Mouse (Mus musculus): Measurements from ENCODE around the gene Fosl1. TPM values are rescaled to one million over a fixed set of nuclear protein-coding genes. Genes with fewer than 3 reads are reported as not detected.
"Not testable (repeated sequence)": the region's sequence is repeated elsewhere in the genome, so short reads cannot be mapped to it uniquely, and the experiment has no call there.

The Fosl1 gene
- polyA plus RNA-seq (2015; fragmentation: Nextera tagmentation; extraction: Ambion mirVana) = not detected in 2 replicates

DNA sequence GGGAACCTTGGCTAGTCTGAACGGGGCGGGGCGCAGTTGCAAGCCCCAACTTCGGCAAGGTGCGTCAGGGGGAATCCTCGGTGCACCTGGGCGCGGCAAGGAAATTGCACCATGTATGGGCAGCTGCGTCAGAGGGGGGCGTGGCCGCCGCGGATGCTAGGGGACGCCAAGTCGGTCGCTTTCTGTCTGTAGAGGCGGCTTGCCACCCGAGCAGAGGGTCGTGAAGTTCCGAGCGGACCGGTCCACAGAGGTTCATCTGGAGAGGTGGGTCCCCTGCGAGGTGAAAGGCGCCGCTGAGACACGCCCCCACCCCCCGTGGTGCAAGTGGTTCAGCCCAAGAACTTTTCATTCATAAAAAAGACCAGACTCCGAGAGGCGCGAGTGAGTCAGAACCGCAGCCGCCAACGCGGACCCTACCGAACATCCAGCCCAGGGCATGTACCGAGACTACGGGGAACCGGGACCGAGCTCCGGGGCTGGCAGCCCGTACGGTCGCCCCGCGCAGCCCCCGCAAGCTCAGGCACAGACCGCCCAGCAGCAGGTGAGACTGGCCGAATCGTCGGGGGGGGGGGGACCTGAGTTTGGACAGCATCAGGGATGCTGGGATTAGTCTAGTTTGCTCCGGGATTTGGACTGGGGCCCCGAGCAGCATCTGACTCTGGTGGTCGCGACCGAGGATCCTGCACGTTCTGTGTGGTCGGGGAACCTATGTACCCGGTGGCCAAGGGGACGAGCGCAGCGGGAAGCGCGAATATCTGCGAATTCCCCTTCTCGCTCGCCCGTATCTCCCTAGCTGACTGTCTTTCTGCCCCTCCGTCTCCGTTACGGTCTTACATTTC is at the start of gene Fosl1:
TSS of gene Fosl1 (plus strand) at position 33 of the 839 bp plus-strand sequence.
- peak within 1 kb of the TSS; percentile 95 for H3K4me2 ChIP-seq
- H3K4me3 ChIP-seq = peak within 1 kb of the TSS; percentile 57
- H3K27me3 ChIP-seq = peaks cover 48% of the 10 kb centered on the region
- H3K9me3 ChIP-seq = no peaks in the 10 kb centered on the region
- ATAC-seq (ENCODE audit: borderline replicate concordance, extremely low read depth, low FRiP score, low TSS enrichment) = peak; percentile 73; the same call in 1 of the 2 replicates
- no peaks in the 10 kb centered on the region for H3K36me3 ChIP-seq
- no peak within 1 kb of the TSS for H3K27ac ChIP-seq
- WGBS = 1% methylated on average over 70 of the region's 70 CpGs
- H3K9ac ChIP-seq = peak within 1 kb of the TSS; percentile 25
- H3K4me1 ChIP-seq = peaks cover 24% of the 10 kb centered on the region

DNA sequence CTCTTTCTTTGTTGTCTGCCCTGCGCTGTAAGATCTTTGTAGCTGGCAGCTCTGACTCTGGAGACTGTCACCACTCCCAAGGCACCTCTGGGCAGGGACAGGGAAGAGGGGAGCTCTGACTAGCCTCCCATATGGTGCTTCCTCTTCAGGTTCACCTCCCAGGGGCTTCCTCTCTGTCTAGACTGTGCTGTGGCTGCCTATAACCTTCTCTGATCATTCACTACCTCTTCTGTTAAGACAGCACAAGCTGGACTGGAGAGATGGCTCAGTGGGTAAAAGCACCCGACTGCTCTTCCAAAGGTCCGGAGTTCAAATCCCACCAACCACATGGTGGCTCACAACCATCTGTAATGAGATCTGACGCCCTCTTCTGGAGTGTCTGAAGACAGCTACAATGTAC is 46.3 kb upstream of the Fosl1 start:
- ATAC-seq (ENCODE audit: borderline replicate concordance, extremely low read depth, low FRiP score, low TSS enrichment); H3K4me3 ChIP-seq; H3K36me3 ChIP-seq; H3K27ac ChIP-seq; H3K27me3 ChIP-seq; H3K9me3 ChIP-seq; H3K9ac ChIP-seq; H3K4me2 ChIP-seq; H3K4me1 ChIP-seq: not testable (repeated sequence)
- WGBS = 67% methylated on average over 4 of the region's 4 CpGs

DNA sequence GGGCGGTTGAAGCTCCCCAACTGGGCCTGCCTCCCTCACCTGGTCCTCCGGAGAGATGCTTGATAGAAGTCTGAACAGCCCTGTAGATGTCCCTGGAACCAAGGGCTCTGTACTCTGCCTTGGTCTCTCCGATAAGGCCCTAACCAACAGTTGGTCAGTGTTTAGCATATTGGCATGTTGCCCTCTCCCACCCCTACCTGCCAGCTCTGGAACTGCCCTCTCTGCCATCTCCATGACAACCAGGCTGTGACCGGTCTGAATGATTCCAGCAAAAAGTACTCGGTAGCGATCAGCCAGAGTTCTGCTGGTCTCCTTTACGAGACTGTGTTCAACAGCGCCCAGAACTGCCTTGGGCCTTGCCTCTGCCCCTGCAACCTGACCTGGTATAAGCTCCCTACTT is 45.1 kb upstream of the Fosl1 start, which contains the start of gene Tsga10ip:
TSS of gene Tsga10ip (minus strand) at position 234 of the 400 bp plus-strand sequence.
- no peak within 1 kb of the TSS for H3K4me2 ChIP-seq
- no peak within 1 kb of the TSS for H3K27ac ChIP-seq
- 64% methylated on average over 8 of the region's 8 CpGs for WGBS
- no peak for ATAC-seq (ENCODE audit: borderline replicate concordance, extremely low read depth, low FRiP score, low TSS enrichment)
- no peak within 1 kb of the TSS for H3K4me3 ChIP-seq
- H3K36me3 ChIP-seq = no peaks in the 10 kb centered on the region
- H3K9me3 ChIP-seq = no peaks in the 10 kb centered on the region
- H3K9ac ChIP-seq = no peak within 1 kb of the TSS
- H3K27me3 ChIP-seq = no peaks in the 10 kb centered on the region
- H3K4me1 ChIP-seq = 0 out of 2 replicates have a peak, but pooled peaks cover under 1% of the 10 kb centered on the region

DNA sequence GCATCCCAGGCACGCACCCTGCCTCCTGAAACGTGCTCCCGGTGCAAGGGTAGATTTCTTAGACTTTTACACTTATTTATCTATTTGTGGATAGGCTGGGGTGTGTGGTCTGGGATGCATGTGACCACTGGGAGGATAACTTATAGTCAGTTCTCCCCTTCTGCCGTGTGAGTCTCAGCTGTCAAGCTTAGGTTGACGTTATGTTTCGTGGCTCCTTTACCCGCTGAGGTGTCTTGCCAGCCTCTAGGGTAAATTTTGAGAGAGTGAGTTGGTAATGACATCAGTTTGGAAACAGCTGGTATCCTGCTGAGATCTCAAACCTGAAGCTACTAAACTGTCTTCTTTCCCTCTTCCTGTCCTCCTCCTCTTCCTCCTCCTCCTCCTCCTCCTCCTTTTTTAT is 41.4 kb upstream of the Fosl1 start:
- Histone ChIP-seq H3K4me3 (peak overlapping the region; percentile 34), H3K4me1 (peaks cover 18% of the 10 kb centered on the region), H3K9ac (peak overlapping the region; percentile 30), H3K4me2 (peak overlapping the region; percentile 52), H3K36me3 (no peaks in the 10 kb centered on the region), H3K9me3 (no peaks in the 10 kb centered on the region), H3K27me3 (no peaks in the 10 kb centered on the region), H3K27ac (peak overlapping the region; percentile 25)
- WGBS = 22% methylated on average over 7 of the region's 7 CpGs
- ATAC-seq (ENCODE audit: borderline replicate concordance, extremely low read depth, low FRiP score, low TSS enrichment) = no peak

DNA sequence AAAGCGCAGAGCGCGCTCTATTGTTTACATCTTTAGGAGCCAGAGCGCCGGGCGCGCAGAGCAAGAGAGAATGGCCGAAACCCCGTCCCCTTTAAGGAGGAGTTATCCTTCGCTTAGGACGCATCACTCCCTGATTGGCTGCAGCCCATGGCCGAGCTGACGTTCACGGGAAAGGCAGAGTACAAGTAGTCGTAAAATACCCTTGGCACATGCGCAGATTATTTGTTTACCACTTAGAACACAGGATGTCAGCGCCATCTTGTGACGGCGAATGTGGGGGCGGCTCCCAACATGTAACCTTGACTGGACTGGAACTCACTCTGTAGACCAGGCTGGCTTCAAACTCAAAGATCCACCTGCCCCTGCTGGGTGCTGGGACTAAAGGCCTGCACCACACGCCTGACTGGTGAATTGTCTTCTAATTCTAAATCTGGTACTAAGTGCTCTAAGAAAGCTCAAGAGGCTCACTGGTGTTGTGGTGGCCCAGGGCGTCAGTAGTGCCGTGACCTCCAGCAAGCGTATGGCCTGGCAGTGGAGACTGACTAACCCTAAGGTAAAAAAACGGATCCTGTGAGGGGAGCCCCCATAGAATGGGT is 40.7 kb upstream of the Fosl1 start:
- Histone ChIP-seq H3K27ac (peak overlapping the region; percentile 91), H3K4me2 (peak overlapping the region; percentile 81), H3K4me1 (peaks cover 18% of the 10 kb centered on the region), H3K9ac (peak overlapping the region; percentile 64), H3K4me3 (peak overlapping the region; percentile 63)
- ATAC-seq (ENCODE audit: borderline replicate concordance, extremely low read depth, low FRiP score, low TSS enrichment) = peak; percentile 73; the same call in 1 of the 2 replicates
- not testable (repeated sequence) for H3K36me3 ChIP-seq, H3K9me3 ChIP-seq, H3K27me3 ChIP-seq
- WGBS = 16% methylated on average over 25 of the region's 25 CpGs

DNA sequence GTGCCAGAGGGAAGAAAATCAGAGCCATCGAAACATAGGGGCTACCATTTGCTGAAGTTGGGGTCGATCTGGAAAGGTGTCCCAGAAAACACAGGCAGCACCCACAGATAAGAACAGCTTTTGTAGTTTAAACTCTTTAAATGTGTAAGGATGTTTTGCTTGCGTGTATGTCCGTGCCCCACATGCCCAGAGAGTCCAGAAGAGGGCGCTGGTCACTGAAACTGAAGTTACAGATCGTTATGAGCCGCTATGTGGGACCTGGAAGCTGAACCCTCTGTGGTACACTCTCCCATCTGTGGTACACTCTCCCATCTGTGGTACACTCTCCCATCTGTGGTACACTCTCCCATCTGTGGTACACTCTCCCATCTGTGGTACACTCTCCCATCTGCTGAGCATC is 40.2 kb upstream of the Fosl1 start:
- Histone ChIP-seq H3K4me3 (peak overlapping the region; percentile 63), H3K36me3 (no peaks in the 10 kb centered on the region), H3K27ac (peak overlapping the region; percentile 91), H3K9me3 (no peaks in the 10 kb centered on the region), H3K9ac (peak overlapping the region; percentile 64), H3K4me1 (peaks cover 18% of the 10 kb centered on the region), H3K27me3 (no peaks in the 10 kb centered on the region), H3K4me2 (peak overlapping the region; percentile 81)
- WGBS = 14% methylated on average over 7 of the region's 7 CpGs
- peak; percentile 49; the same call in 1 of the 2 replicates for ATAC-seq (ENCODE audit: borderline replicate concordance, extremely low read depth, low FRiP score, low TSS enrichment)

DNA sequence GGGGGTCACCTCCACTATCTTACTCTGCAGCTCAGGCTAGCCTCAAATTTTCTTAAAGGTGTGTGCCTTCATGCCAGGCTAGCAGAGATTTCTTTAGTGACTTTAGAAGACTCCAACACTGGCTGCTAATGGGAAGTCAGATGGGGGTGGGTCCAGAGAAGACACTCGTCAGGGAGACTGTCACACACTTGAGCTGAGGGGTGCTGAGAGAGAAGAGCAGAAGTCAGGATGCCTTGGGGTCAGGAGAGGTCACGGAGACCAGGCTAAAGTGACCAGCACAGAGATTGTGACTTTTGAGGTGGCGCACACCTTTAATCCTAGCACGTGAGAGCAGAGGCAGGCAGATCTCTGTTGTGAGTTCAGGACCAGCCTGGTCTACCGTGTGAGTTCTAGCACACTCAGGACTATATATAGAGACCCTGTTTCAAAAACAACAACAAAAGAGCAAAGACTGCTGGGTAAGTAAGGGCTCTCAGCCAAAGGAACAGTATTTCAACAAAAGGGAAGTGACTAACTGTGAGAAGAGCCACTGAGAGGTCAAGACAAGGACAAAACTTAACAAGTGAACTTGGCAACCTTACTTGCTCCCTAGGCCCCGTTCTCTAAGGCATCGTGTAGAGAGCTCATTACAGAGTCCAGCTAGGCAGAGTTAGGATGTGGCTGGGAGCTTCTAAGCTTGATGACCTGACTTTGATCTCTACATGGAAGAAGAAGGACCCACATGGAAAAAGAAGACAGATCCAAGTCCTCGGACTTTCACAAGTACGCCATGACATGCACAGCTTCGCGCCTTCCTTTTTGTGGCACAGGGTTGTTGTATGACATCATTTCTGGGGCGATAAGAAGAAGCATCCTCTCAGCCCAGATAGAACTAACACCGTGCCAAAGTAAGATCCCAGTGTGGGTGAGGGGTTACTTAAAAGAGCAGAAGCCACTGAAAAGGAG is 39.0 kb upstream of the Fosl1 start:
- 73% methylated on average over 13 of the region's 13 CpGs for WGBS
- Histone ChIP-seq H3K27me3 (no peaks in the 10 kb centered on the region), H3K4me2 (peak overlapping the region; percentile 81; the same call in 1 of the 2 replicates), H3K9ac (no peak overlapping the region), H3K36me3 (no peaks in the 10 kb centered on the region), H3K4me1 (peaks cover 18% of the 10 kb centered on the region), H3K9me3 (no peaks in the 10 kb centered on the region), H3K27ac (peak overlapping the region; percentile 30; the same call in 1 of the 2 replicates), H3K4me3 (no peak overlapping the region)
- ATAC-seq (ENCODE audit: borderline replicate concordance, extremely low read depth, low FRiP score, low TSS enrichment) = no peak

DNA sequence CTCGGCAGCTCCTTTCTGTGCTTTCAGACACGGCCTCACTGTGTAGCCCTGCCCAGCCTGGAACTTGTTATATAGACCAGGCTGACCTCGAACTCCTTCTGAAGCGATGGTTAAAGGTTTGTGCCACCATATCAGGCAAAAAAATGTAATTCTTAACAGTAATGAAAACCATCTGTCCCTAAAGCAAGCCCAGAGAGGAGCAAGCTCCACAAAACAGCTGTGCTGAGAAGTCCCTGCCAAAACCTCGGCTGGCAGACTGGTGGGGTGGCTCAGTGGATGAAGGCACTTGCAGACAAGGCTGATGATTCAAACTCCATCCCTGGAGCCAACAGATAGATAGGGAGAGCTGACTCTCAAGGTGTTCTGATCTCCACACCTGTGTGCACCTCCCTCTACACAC is 38.3 kb upstream of the Fosl1 start:
- 66% methylated on average over 5 of the region's 5 CpGs for WGBS
- Histone ChIP-seq H3K36me3 (no peaks in the 10 kb centered on the region), H3K4me1 (peaks cover 18% of the 10 kb centered on the region), H3K27ac (peak overlapping the region; percentile 30; the same call in 1 of the 2 replicates), H3K9ac (no peak overlapping the region), H3K27me3 (no peaks in the 10 kb centered on the region), H3K4me2 (no peak overlapping the region), H3K4me3 (no peak overlapping the region), H3K9me3 (no peaks in the 10 kb centered on the region)
- no peak for ATAC-seq (ENCODE audit: borderline replicate concordance, extremely low read depth, low FRiP score, low TSS enrichment)

DNA sequence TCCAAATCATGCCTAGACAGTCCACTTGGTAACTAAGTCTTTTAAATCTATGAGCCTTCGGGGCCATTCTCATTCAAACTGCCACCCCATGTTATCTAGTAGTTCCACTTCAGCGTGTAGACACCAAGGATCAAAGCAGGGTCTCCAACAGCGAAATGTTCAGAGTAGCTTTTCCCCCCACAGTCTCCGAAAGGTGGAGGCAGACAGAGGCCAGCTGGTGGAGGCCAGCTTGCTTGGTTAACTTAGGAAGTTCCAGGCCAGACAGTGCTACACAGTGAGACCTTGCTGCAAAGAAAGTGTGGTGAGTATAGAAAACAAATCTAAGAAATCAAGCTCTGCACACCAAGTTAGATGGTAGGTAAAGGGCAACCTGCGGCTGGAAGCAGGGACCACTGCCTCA is 36.7 kb upstream of the Fosl1 start:
- no peak overlapping the region for H3K4me3 ChIP-seq
- WGBS = 48% methylated on average over 5 of the region's 5 CpGs
- H3K9me3 ChIP-seq = no peaks in the 10 kb centered on the region
- no peaks in the 10 kb centered on the region for H3K27me3 ChIP-seq
- H3K4me2 ChIP-seq = no peak overlapping the region
- H3K4me1 ChIP-seq = peaks cover 18% of the 10 kb centered on the region
- ATAC-seq (ENCODE audit: borderline replicate concordance, extremely low read depth, low FRiP score, low TSS enrichment) = no peak
- no peak overlapping the region for H3K27ac ChIP-seq
- no peaks in the 10 kb centered on the region for H3K36me3 ChIP-seq
- H3K9ac ChIP-seq = no peak overlapping the region

DNA sequence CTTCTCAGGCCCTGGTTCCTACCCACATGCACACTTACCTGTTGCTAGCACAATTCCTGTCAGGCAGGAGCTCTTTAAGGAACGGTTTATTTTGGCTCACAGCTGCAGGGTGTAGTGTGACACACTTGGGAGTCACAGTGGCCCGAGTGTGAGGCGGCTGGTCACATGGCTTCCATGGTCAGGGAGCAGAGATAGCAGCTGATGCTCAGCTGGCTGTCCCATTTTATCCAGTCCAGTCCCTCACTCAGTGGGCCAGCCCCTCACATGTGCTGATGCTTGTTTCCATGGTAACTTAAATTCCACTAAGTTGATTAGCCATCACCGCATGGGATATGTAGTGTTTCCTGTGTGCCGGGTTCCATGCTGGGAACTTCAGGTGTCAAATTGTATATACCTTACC is 35.4 kb upstream of the Fosl1 start:
- 52% methylated on average over 5 of the region's 5 CpGs for WGBS
- Histone ChIP-seq H3K27ac (no peak overlapping the region), H3K4me1 (peaks cover 18% of the 10 kb centered on the region), H3K9ac (no peak overlapping the region), H3K36me3 (no peaks in the 10 kb centered on the region), H3K9me3 (no peaks in the 10 kb centered on the region), H3K4me3 (no peak overlapping the region), H3K4me2 (no peak overlapping the region), H3K27me3 (no peaks in the 10 kb centered on the region)
- ATAC-seq (ENCODE audit: borderline replicate concordance, extremely low read depth, low FRiP score, low TSS enrichment) = no peak

DNA sequence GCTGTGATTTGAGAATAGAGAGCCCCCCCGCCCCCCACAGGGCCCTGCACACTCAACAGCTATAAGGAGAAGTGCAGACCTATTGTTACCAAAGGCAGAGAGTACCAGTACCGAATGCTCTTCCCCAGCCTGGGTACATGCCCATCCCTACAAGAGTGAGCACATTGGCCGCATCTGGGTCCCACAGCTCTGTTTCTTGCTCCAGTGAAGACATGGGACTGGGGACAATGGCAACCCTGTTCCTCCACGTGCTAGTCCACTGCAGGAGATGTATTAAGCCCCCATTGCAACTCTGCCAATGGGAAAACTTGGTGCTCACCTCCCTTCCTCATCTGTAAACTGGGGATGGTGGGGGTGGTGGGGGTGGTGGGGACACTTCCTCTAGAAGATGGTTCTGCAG is 33.5 kb upstream of the Fosl1 start:
- peaks cover 3% of the 10 kb centered on the region; the same call in 1 of the 2 replicates for H3K4me1 ChIP-seq
- WGBS = 73% methylated on average over 4 of the region's 4 CpGs
- no peak overlapping the region for H3K4me3 ChIP-seq
- no peaks in the 10 kb centered on the region for H3K36me3 ChIP-seq
- ATAC-seq (ENCODE audit: borderline replicate concordance, extremely low read depth, low FRiP score, low TSS enrichment) = no peak
- H3K27ac ChIP-seq = no peak overlapping the region
- H3K9me3 ChIP-seq = no peaks in the 10 kb centered on the region
- H3K4me2 ChIP-seq = no peak overlapping the region
- no peak overlapping the region for H3K9ac ChIP-seq
- H3K27me3 ChIP-seq = no peaks in the 10 kb centered on the region
